Comparison of ENCODE assay signal across 9 mouse cellular contexts in genomic region chr1:189883531-189884170, GRCm38 (mm10). TPM values are rescaled to one million over a fixed set of nuclear protein-coding genes. Genes with fewer than 3 reads are reported as not detected.
DNase-seq lines count a peak whose midpoint lies in the region; ATAC-seq and TF ChIP-seq lines count a peak whose summit lies in the region.
"Had no signal": no experiment of that assay in that cellular context is flagged by ENCODE, and none has a peak within 500 bp of the region (broad histone marks: within the 10 kb centered on the region; RNA-seq: fewer than 3 reads in every experiment).

No protein-coding gene starts in this region.

- TF ChIP-seq CTCF in MEL (IDR thresholded peaks at IDR 0.05 in 2 of 3, conservative IDR thresholded peaks at IDR 0.05 in 1 of 3; ENCODE audit: control insufficient read depth in 1 of 3, insufficient read depth in 1 of 3, low read depth in 2 of 3, low read length in 3 of 3, poor library complexity in 1 of 3, severe bottlenecking in 1 of 3), result peak; percentile 39 to 70 (median 59)
- peak; percentile 67 for TF ChIP-seq CTCF in hindbrain, postnatal 0 days (IDR thresholded peaks at IDR 0.05; ENCODE audit: low read depth)

- WGBS in hindbrain, postnatal 0 days, result 45% methylated on average over 18 of the region's 18 CpGs

- TF ChIP-seq POLR2A in MEL (IDR thresholded peaks at IDR 0.05; ENCODE audit: control insufficient read depth in 1 of 2, insufficient read depth in 1 of 2, low read depth in 1 of 2, low read length in 2 of 2, poor library complexity in 1 of 2), result no peak

- H3K79me2 ChIP-seq in MEL (ENCODE audit: control insufficient read depth, insufficient read depth, low read length, poor library complexity), result no peaks in the 10 kb centered on the region

- H3K27ac ChIP-seq in MEL (ENCODE audit: control insufficient read depth, low read depth, low read length), result no peak overlapping the region
- H3K27ac ChIP-seq in hindbrain, postnatal 0 days, result no peak overlapping the region
- H3K27ac ChIP-seq: neural tube, embryonic 13.5 days had no signal

- TF ChIP-seq RAD21 in MEL (IDR thresholded peaks at IDR 0.05; ENCODE audit: low read depth, low read length), result peak; percentile 8

- no peak overlapping the region for H3K4me2 ChIP-seq in hindbrain, postnatal 0 days (ENCODE audit: low read depth, low read length)
- H3K4me2 ChIP-seq: neural tube, embryonic 13.5 days had no signal

- no peaks in the 10 kb centered on the region for H3K27me3 ChIP-seq in MEL (ENCODE audit: control insufficient read depth in 1 of 2, insufficient read depth in 2 of 2, low read length in 2 of 2)
- H3K27me3 ChIP-seq in hindbrain, postnatal 0 days (ENCODE audit: insufficient read depth, low read length), result no peaks in the 10 kb centered on the region
- no peaks in the 10 kb centered on the region for H3K27me3 ChIP-seq in splenic B cell, adult 2 months (ENCODE audit: control insufficient read depth, insufficient read depth, low read length, poor library complexity, severe bottlenecking)
- H3K27me3 ChIP-seq: neural tube, embryonic 13.5 days had no signal

- no peaks in the 10 kb centered on the region for H3K9me3 ChIP-seq in MEL (replicated peaks; ENCODE audit: insufficient read depth, low read length)
- no peaks in the 10 kb centered on the region for H3K9me3 ChIP-seq in hindbrain, postnatal 0 days (ENCODE audit: low read length)
- H3K9me3 ChIP-seq: neural tube, embryonic 13.5 days had no signal

- no peak overlapping the region for H3K4me3 ChIP-seq in MEL (ENCODE audit: control insufficient read depth in 1 of 2, insufficient read depth in 1 of 2, low read depth in 2 of 2, low read length in 2 of 2)
- no peak overlapping the region for H3K4me3 ChIP-seq in hindbrain, postnatal 0 days (ENCODE audit: low read length)
- H3K4me3 ChIP-seq: neural tube, embryonic 13.5 days had no signal

- no peak overlapping the region for H3K9ac ChIP-seq in MEL (ENCODE audit: control insufficient read depth, low read depth, low read length, poor library complexity, severe bottlenecking)
- no peak overlapping the region for H3K9ac ChIP-seq in hindbrain, postnatal 0 days (replicated peaks; ENCODE audit: low read length)
- H3K9ac ChIP-seq: neural tube, embryonic 13.5 days had no signal

- no peaks in the 10 kb centered on the region for H3K4me1 ChIP-seq in MEL (ENCODE audit: control insufficient read depth in 1 of 2, insufficient read depth in 2 of 2, low read length in 2 of 2)
- peaks cover 6% of the 10 kb centered on the region; the same call in 1 of the 2 replicates for H3K4me1 ChIP-seq in hindbrain, postnatal 0 days (ENCODE audit: insufficient read depth, low read length)

- TF ChIP-seq EP300 in MEL (IDR thresholded peaks at IDR 0.05; ENCODE audit: low read depth in 1 of 2, low read length in 2 of 2), result no peak

- no peaks in the 10 kb centered on the region; a peak in 2 of 4 replicates for H3K36me3 ChIP-seq in MEL (ENCODE audit: control insufficient read depth in 1 of 2, insufficient read depth in 2 of 2, low read length in 2 of 2)
- H3K36me3 ChIP-seq in hindbrain, postnatal 0 days (ENCODE audit: insufficient read depth, low read length), result no peaks in the 10 kb centered on the region
- no peaks in the 10 kb centered on the region for H3K36me3 ChIP-seq in splenic B cell, adult 2 months (ENCODE audit: control insufficient read depth, insufficient read depth, low read length, poor library complexity, severe bottlenecking)
- H3K36me3 ChIP-seq: neural tube, embryonic 13.5 days had no signal

- ATAC-seq in cerebellum, adult (ENCODE audit: insufficient number of reproducible peaks, low FRiP score, low TSS enrichment), result no peak
- peak; percentile 29 for ATAC-seq in common myeloid progenitor, adult 5-6 weeks (replicated peaks; ENCODE audit: low read depth, poor library complexity, severe bottlenecking)
- peak; percentile 39 for ATAC-seq in hindbrain, postnatal 0 days

- peak; percentile 31 for DNase-seq in cerebellum, adult 11 months
- DNase-seq in MEL (ENCODE audit: low read depth, low spot score), result peak; percentile 62
- DNase-seq in hindbrain, postnatal 0 days (ENCODE audit: low spot score), result peak; percentile 61
- peak; percentile 43 to 63 for DNase-seq in layer of hippocampus, postnatal 14 days (ENCODE audit: low spot score in 2 of 2)
- DNase-seq in lung, postnatal 10 days, result peak; percentile 75
- DNase-seq in splenic B cell, adult 2 months (ENCODE audit: low read depth, low spot score), result peak; percentile 23

TF ChIP-seq in MEL, 35 proteins besides CTCF, POLR2A, EP300 and RAD21:
- TF ChIP-seq UBTF (IDR thresholded peaks at IDR 0.05; ENCODE audit: borderline replicate concordance, insufficient read depth, low read depth, low read length) (no peak), SMC3 (IDR thresholded peaks at IDR 0.05; ENCODE audit: low read depth, low read length) (peak; percentile 34), ZNF384 (IDR thresholded peaks at IDR 0.05; ENCODE audit: low read depth, low read length) (no peak)

RNA-seq across cellular contexts. Expression of gene Smyd2, which starts 38.5 kb away (rescaled TPM):
- total RNA-seq in MEL (2012; rRNA removed), result 117 and 146 TPM in 2 replicates
- 100 to 1,000 TPM in 1 of 2 experiments, not detected in 1; 140 TPM for polyA plus RNA-seq in MEL (2012; ENCODE audit: insufficient read depth in 1 of 2, insufficient read length in 2 of 2, low read depth in 1 of 2, low replicate concordance in 2 of 2, missing spikeins in 1 of 2)
- total RNA-seq in common myeloid progenitor, adult 5-6 weeks (2017), result 125 and 146 TPM in 2 replicates
- 52.0 and 61.9 TPM in 2 replicates for total RNA-seq in hindbrain, postnatal 0 days (2014; rRNA removed)
- polyA plus RNA-seq in hindbrain, postnatal 0 days (2015; fragmentation: Nextera tagmentation; extraction: Ambion mirVana), result 81.1 and 81.8 TPM in 2 replicates
- 10 to 100 TPM; 82.9 to 89.5 TPM for total RNA-seq in layer of hippocampus, postnatal 14 days (2021)

Comparison
In these comparisons a context has a peak if more than half of its experiments do, and no peak if none do; other contexts are left out.
1. DNase-seq: peak in every context shown above with its lines; median percentile 75 in lung, postnatal 10 days; 62 in MEL; 61 in hindbrain, postnatal 0 days; 53 in layer of hippocampus, postnatal 14 days; 31 in cerebellum, adult 11 months; 23 in splenic B cell, adult 2 months.